Mouse (Mus musculus) liver, embryonic 15.5 days (tissue): ENCODE measurements around the gene Fam129b. TPM values are rescaled to one million over a fixed set of nuclear protein-coding genes. Genes with fewer than 3 reads are reported as not detected.

Source experiments
- ATAC-seq: fragments of 200-750 bp; cut with Nextera tagmentation; 2 replicates; pipeline ENCODE4 v1.8.0; 2017; ENCODE audit warnings: moderate number of reproducible peaks, mild to moderate bottlenecking, moderate library complexity; ENCODE audit not compliant: insufficient read depth
- H3K27ac ChIP-seq: fragments of 300-500 bp; sonication (generic); replicated peaks from 2 replicates; pipeline ENCODE4 v1.5.1; 2015; ENCODE audit warnings: mild to moderate bottlenecking, inconsistent platforms
- H3K27me3 ChIP-seq: fragments of 300-500 bp; sonication (generic); 2 replicates; pipeline ENCODE4 v1.6.1; 2015; ENCODE audit warnings: mild to moderate bottlenecking, inconsistent platforms
- H3K36me3 ChIP-seq: fragments of 300-500 bp; sonication (generic); replicated peaks from 2 replicates; pipeline ENCODE4 v1.6.1; 2015; ENCODE audit warnings: moderate library complexity, mild to moderate bottlenecking, inconsistent platforms
- H3K4me1 ChIP-seq: fragments of 300-500 bp; sonication (generic); replicated peaks from 2 replicates; pipeline ENCODE4 v1.6.1; 2015; ENCODE audit warnings: inconsistent platforms
- H3K4me2 ChIP-seq: fragments of 300-500 bp; sonication (generic); 2 replicates; pipeline ENCODE4 v1.6.1; 2015; ENCODE audit warnings: moderate library complexity, mild to moderate bottlenecking, inconsistent platforms
- H3K4me3 ChIP-seq: fragments of 300-500 bp; sonication (generic); replicated peaks from 2 replicates; pipeline ENCODE4 v1.5.1; 2015; ENCODE audit warnings: mild to moderate bottlenecking, inconsistent platforms
- H3K9ac ChIP-seq: fragments of 300-500 bp; sonication (generic); 2 replicates; pipeline ENCODE4 v1.6.1; 2015; ENCODE audit warnings: moderate library complexity, mild to moderate bottlenecking, inconsistent platforms
- H3K9me3 ChIP-seq: fragments of 300-500 bp; sonication (generic); replicated peaks from 2 replicates; pipeline ENCODE4 v1.6.1; 2016; ENCODE audit warnings: inconsistent platforms
- WGBS: fragments of 180-500 bp; shearing (Covaris S2); methylation state at CpG from one replicate; pipeline ENCODE4 v1.1.7; 2015; ENCODE audit warnings: mixed read lengths; ENCODE audit not compliant: insufficient replicate concordance; 5-methylcytosine and 5-hydroxymethylcytosine counted together
- polyA plus RNA-seq: library from polyadenylated mRNA; unstranded; fragments of >200 nt; fragmentation: Nextera tagmentation; extraction: Ambion mirVana; gene quantifications from 2 replicates; pipeline ENCODE4 v1.2.1, GENCODE M21; 2015

The Fam129b gene
- 8.5 and 11.6 TPM in 2 replicates for polyA plus RNA-seq

GRCm38 (mm10) chr2:32875675-32876489 is at the start of gene Fam129b:
Gene Fam129b, plus strand, starts transcription at chr2:32876114.
- Histone ChIP-seq H3K27ac (peak within 1 kb of the TSS; percentile 0; the same call in 1 of the 2 replicates), H3K4me2 (peak within 1 kb of the TSS; percentile 91), H3K9ac (peak within 1 kb of the TSS; percentile 61), H3K9me3 (no peaks in the 10 kb centered on the region), H3K27me3 (peaks cover 25% of the 10 kb centered on the region), H3K4me1 (peaks cover 67% of the 10 kb centered on the region), H3K4me3 (peak within 1 kb of the TSS; percentile 67), H3K36me3 (no peaks in the 10 kb centered on the region)
- WGBS: under 1% methylated on average over 68 of the region's 68 CpGs
- peak; percentile 79 for ATAC-seq

- no peak overlapping the region for H3K4me2 ChIP-seq
- WGBS: 34% methylated on average over 11 of the region's 11 CpGs
These were observed 46.8 kb upstream of the Fam129b start for GRCm38 (mm10) chr2:32828979-32829676.

GRCm38 (mm10) chr2:32834496-32834895 is 41.4 kb upstream of the Fam129b start:
- no peaks in the 10 kb centered on the region for H3K36me3 ChIP-seq
- H3K27ac ChIP-seq: peak overlapping the region; percentile 14; the same call in 1 of the 2 replicates
- no peak overlapping the region for H3K4me2 ChIP-seq
- H3K9me3 ChIP-seq: no peaks in the 10 kb centered on the region
- WGBS: 31% methylated on average over 7 of the region's 7 CpGs
- H3K27me3 ChIP-seq: no peaks in the 10 kb centered on the region
- ATAC-seq: no peak
- H3K4me1 ChIP-seq: peaks cover 22% of the 10 kb centered on the region
- no peak overlapping the region for H3K9ac ChIP-seq
- no peak overlapping the region for H3K4me3 ChIP-seq

More at GRCm38 (mm10) chr2:32828979-32829676, 46.8 kb upstream of the Fam129b start:
- peaks cover 3% of the 10 kb centered on the region; the same call in 1 of the 2 replicates for H3K4me1 ChIP-seq
- no peaks in the 10 kb centered on the region for H3K9me3 ChIP-seq
- H3K27ac ChIP-seq: no peak overlapping the region
- no peaks in the 10 kb centered on the region for H3K36me3 ChIP-seq
- H3K27me3 ChIP-seq: no peaks in the 10 kb centered on the region
- no peak for ATAC-seq
- H3K9ac ChIP-seq: no peak overlapping the region
- no peak overlapping the region for H3K4me3 ChIP-seq

- Histone ChIP-seq H3K27me3 (no peaks in the 10 kb centered on the region), H3K27ac (peak overlapping the region; percentile 14; the same call in 1 of the 2 replicates), H3K4me1 (peaks cover 22% of the 10 kb centered on the region), H3K4me3 (no peak overlapping the region), H3K9ac (no peak overlapping the region), H3K9me3 (no peaks in the 10 kb centered on the region), H3K4me2 (no peak overlapping the region), H3K36me3 (no peaks in the 10 kb centered on the region)
- ATAC-seq: no peak
These were observed 40.3 kb upstream of the Fam129b start for GRCm38 (mm10) chr2:32835588-32835987.

GRCm38 (mm10) chr2:32838147-32838884 is 37.6 kb upstream of the Fam129b start:
- Histone ChIP-seq H3K4me3 (no peak overlapping the region), H3K4me2 (no peak overlapping the region), H3K9me3 (no peaks in the 10 kb centered on the region), H3K4me1 (peaks cover 19% of the 10 kb centered on the region), H3K36me3 (no peaks in the 10 kb centered on the region), H3K27me3 (no peaks in the 10 kb centered on the region), H3K27ac (no peak overlapping the region), H3K9ac (no peak overlapping the region)
- WGBS: 56% methylated on average over 9 of the region's 9 CpGs
- no peak for ATAC-seq

- no peak overlapping the region for H3K9ac ChIP-seq
- H3K27me3 ChIP-seq: no peaks in the 10 kb centered on the region
- WGBS: 50% methylated on average over 2 of the region's 2 CpGs
These were observed 36.7 kb upstream of the Fam129b start for GRCm38 (mm10) chr2:32839261-32839660.

GRCm38 (mm10) chr2:32841099-32841498 is 34.8 kb upstream of the Fam129b start:
- 31% methylated on average over 5 of the region's 5 CpGs for WGBS

More at GRCm38 (mm10) chr2:32839261-32839660, 36.7 kb upstream of the Fam129b start:
- peaks cover 19% of the 10 kb centered on the region for H3K4me1 ChIP-seq
- no peak overlapping the region for H3K4me3 ChIP-seq
- no peaks in the 10 kb centered on the region for H3K36me3 ChIP-seq
- H3K4me2 ChIP-seq: no peak overlapping the region
- ATAC-seq: no peak
- H3K9me3 ChIP-seq: no peaks in the 10 kb centered on the region
- no peak overlapping the region for H3K27ac ChIP-seq

GRCm38 (mm10) chr2:32842558-32842957 is 33.4 kb upstream of the Fam129b start:
- no peaks in the 10 kb centered on the region for H3K36me3 ChIP-seq
- WGBS: 24% methylated on average over 4 of the region's 4 CpGs
- peaks cover 10% of the 10 kb centered on the region; the same call in 1 of the 2 replicates for H3K27me3 ChIP-seq
- H3K4me3 ChIP-seq: no peak overlapping the region
- no peak overlapping the region for H3K9ac ChIP-seq
- H3K27ac ChIP-seq: no peak overlapping the region
- H3K4me1 ChIP-seq: peaks cover 27% of the 10 kb centered on the region
- no peak overlapping the region for H3K4me2 ChIP-seq
- ATAC-seq: no peak
- no peaks in the 10 kb centered on the region for H3K9me3 ChIP-seq

More at GRCm38 (mm10) chr2:32841099-32841498, 34.8 kb upstream of the Fam129b start:
- H3K4me1 ChIP-seq: peaks cover 15% of the 10 kb centered on the region
- no peak overlapping the region for H3K4me2 ChIP-seq
- H3K27ac ChIP-seq: no peak overlapping the region
- H3K36me3 ChIP-seq: no peaks in the 10 kb centered on the region
- no peak overlapping the region for H3K9ac ChIP-seq
- no peaks in the 10 kb centered on the region for H3K9me3 ChIP-seq
- no peak overlapping the region for H3K4me3 ChIP-seq
- ATAC-seq: no peak
- peaks cover 7% of the 10 kb centered on the region; the same call in 1 of the 2 replicates for H3K27me3 ChIP-seq

GRCm38 (mm10) chr2:32845572-32846100 is 30.3 kb upstream of the Fam129b start:
- H3K4me2 ChIP-seq: peak overlapping the region; percentile 98
- peaks cover 21% of the 10 kb centered on the region for H3K4me1 ChIP-seq
- peak overlapping the region; percentile 62; the same call in 1 of the 2 replicates for H3K9ac ChIP-seq
- no peak for ATAC-seq
- peaks cover 24% of the 10 kb centered on the region for H3K27me3 ChIP-seq
- no peaks in the 10 kb centered on the region for H3K36me3 ChIP-seq
- H3K9me3 ChIP-seq: no peaks in the 10 kb centered on the region
- H3K4me3 ChIP-seq: peak overlapping the region; percentile 70
- no peak overlapping the region for H3K27ac ChIP-seq
- WGBS: 4% methylated on average over 12 of the region's 12 CpGs

GRCm38 (mm10) chr2:32846101-32846804 is 29.7 kb upstream of the Fam129b start:
- peak overlapping the region; percentile 62 for H3K9ac ChIP-seq
- WGBS: under 1% methylated on average over 33 of the region's 33 CpGs
- H3K4me3 ChIP-seq: peak overlapping the region; percentile 70
- H3K9me3 ChIP-seq: no peaks in the 10 kb centered on the region
- H3K36me3 ChIP-seq: no peaks in the 10 kb centered on the region
- no peak overlapping the region for H3K27ac ChIP-seq
- no peak for ATAC-seq
- peaks cover 21% of the 10 kb centered on the region for H3K4me1 ChIP-seq
- H3K4me2 ChIP-seq: peak overlapping the region; percentile 98
- peaks cover 30% of the 10 kb centered on the region for H3K27me3 ChIP-seq
